Mouse (Mus musculus) liver, embryonic 15.5 days (tissue): ENCODE data around the gene Ap5s1. TPM values are rescaled to one million over a fixed set of nuclear protein-coding genes. Genes with fewer than 3 reads are reported as not detected.

ENCODE experiments used
- ATAC-seq: fragments of 200-750 bp; cut with Nextera tagmentation; 2 replicates; pipeline ENCODE4 v1.8.0; 2017; ENCODE audit warnings: moderate number of reproducible peaks, mild to moderate bottlenecking, moderate library complexity; ENCODE audit not compliant: insufficient read depth
- H3K27ac ChIP-seq: fragments of 300-500 bp; sonication (generic); replicated peaks from 2 replicates; pipeline ENCODE4 v1.5.1; 2015; ENCODE audit warnings: mild to moderate bottlenecking, inconsistent platforms
- H3K27me3 ChIP-seq: fragments of 300-500 bp; sonication (generic); 2 replicates; pipeline ENCODE4 v1.6.1; 2015; ENCODE audit warnings: mild to moderate bottlenecking, inconsistent platforms
- H3K36me3 ChIP-seq: fragments of 300-500 bp; sonication (generic); replicated peaks from 2 replicates; pipeline ENCODE4 v1.6.1; 2015; ENCODE audit warnings: moderate library complexity, mild to moderate bottlenecking, inconsistent platforms
- H3K4me1 ChIP-seq: fragments of 300-500 bp; sonication (generic); replicated peaks from 2 replicates; pipeline ENCODE4 v1.6.1; 2015; ENCODE audit warnings: inconsistent platforms
- H3K4me2 ChIP-seq: fragments of 300-500 bp; sonication (generic); 2 replicates; pipeline ENCODE4 v1.6.1; 2015; ENCODE audit warnings: moderate library complexity, mild to moderate bottlenecking, inconsistent platforms
- H3K4me3 ChIP-seq: fragments of 300-500 bp; sonication (generic); replicated peaks from 2 replicates; pipeline ENCODE4 v1.5.1; 2015; ENCODE audit warnings: mild to moderate bottlenecking, inconsistent platforms
- H3K9ac ChIP-seq: fragments of 300-500 bp; sonication (generic); 2 replicates; pipeline ENCODE4 v1.6.1; 2015; ENCODE audit warnings: moderate library complexity, mild to moderate bottlenecking, inconsistent platforms
- H3K9me3 ChIP-seq: fragments of 300-500 bp; sonication (generic); replicated peaks from 2 replicates; pipeline ENCODE4 v1.6.1; 2016; ENCODE audit warnings: inconsistent platforms
- WGBS: fragments of 180-500 bp; shearing (Covaris S2); methylation state at CpG from one replicate; pipeline ENCODE4 v1.1.7; 2015; ENCODE audit warnings: mixed read lengths; ENCODE audit not compliant: insufficient replicate concordance; 5-methylcytosine and 5-hydroxymethylcytosine counted together
- polyA plus RNA-seq: library from polyadenylated mRNA; unstranded; fragments of >200 nt; fragmentation: Nextera tagmentation; extraction: Ambion mirVana; gene quantifications from 2 replicates; pipeline ENCODE4 v1.2.1, GENCODE M21; 2015

The Ap5s1 gene
- polyA plus RNA-seq, 1 experiment from 2014 or later = 16.6 TPM

GRCm38 (mm10) chr2:131205521-131206182 lies 1.2 kb upstream of the Ap5s1 start:
- Histone ChIP-seq H3K9me3 (no peaks in the 10 kb centered on the region), H3K4me2 (peak overlapping the region; percentile 54), H3K36me3 (peaks cover 26% of the 10 kb centered on the region), H3K4me3 (peak overlapping the region; percentile 7; the same call in 1 of the 2 replicates), H3K27me3 (no peaks in the 10 kb centered on the region), H3K4me1 (peaks cover 84% of the 10 kb centered on the region), H3K9ac (peak overlapping the region; percentile 49), H3K27ac (peak overlapping the region; percentile 98)
- ATAC-seq = peak; percentile 71
- 19% methylated on average over 8 of the region's 8 CpGs for WGBS

GRCm38 (mm10) chr2:131208356-131208755 lies 1.5 kb downstream of the Ap5s1 start:
- ATAC-seq = no peak
- Histone ChIP-seq H3K9me3 (no peaks in the 10 kb centered on the region), H3K27me3 (no peaks in the 10 kb centered on the region), H3K9ac (no peak overlapping the region), H3K4me1 (peaks cover 92% of the 10 kb centered on the region), H3K27ac (peak overlapping the region; percentile 93), H3K36me3 (peaks cover 11% of the 10 kb centered on the region), H3K4me3 (no peak overlapping the region), H3K4me2 (no peak overlapping the region)
- 86% methylated on average over 2 of the region's 2 CpGs for WGBS

- H3K27ac ChIP-seq = peak overlapping the region; percentile 93
- H3K4me1 ChIP-seq = peaks cover 92% of the 10 kb centered on the region
- WGBS = 55% methylated on average over 4 of the region's 4 CpGs
- peak overlapping the region; percentile 87 for H3K4me2 ChIP-seq
- ATAC-seq = peak; percentile 3; the same call in 1 of the 2 replicates
- peak overlapping the region; percentile 79 for H3K9ac ChIP-seq
- H3K4me3 ChIP-seq = peak overlapping the region; percentile 71
- no peaks in the 10 kb centered on the region for H3K27me3 ChIP-seq
- H3K9me3 ChIP-seq = no peaks in the 10 kb centered on the region
- H3K36me3 ChIP-seq = peaks cover 16% of the 10 kb centered on the region
These were observed 2.4 kb downstream of the Ap5s1 start for GRCm38 (mm10) chr2:131209125-131209795.

- peak; percentile 80 for ATAC-seq
These were observed 3.3 kb downstream of the Ap5s1 start for GRCm38 (mm10) chr2:131209969-131210792.

GRCm38 (mm10) chr2:131211026-131211615 lies 4.2 kb downstream of the Ap5s1 start:
- 53% methylated on average over 9 of the region's 9 CpGs for WGBS
- Histone ChIP-seq H3K4me1 (peaks cover 92% of the 10 kb centered on the region), H3K36me3 (peaks cover 20% of the 10 kb centered on the region), H3K27me3 (no peaks in the 10 kb centered on the region), H3K9me3 (no peaks in the 10 kb centered on the region), H3K4me3 (peak overlapping the region; percentile 71), H3K9ac (peak overlapping the region; percentile 79), H3K27ac (peak overlapping the region; percentile 93), H3K4me2 (peak overlapping the region; percentile 87)
- ATAC-seq = no peak

More at GRCm38 (mm10) chr2:131209969-131210792, 3.3 kb downstream of the Ap5s1 start:
- WGBS = under 1% methylated on average over 50 of the region's 50 CpGs
- H3K4me1 ChIP-seq = peaks cover 92% of the 10 kb centered on the region
- H3K4me2 ChIP-seq = peak overlapping the region; percentile 87
- peak overlapping the region; percentile 71 for H3K4me3 ChIP-seq
- no peaks in the 10 kb centered on the region for H3K9me3 ChIP-seq
- H3K27me3 ChIP-seq = no peaks in the 10 kb centered on the region
- H3K9ac ChIP-seq = peak overlapping the region; percentile 79
- peaks cover 20% of the 10 kb centered on the region for H3K36me3 ChIP-seq
- H3K27ac ChIP-seq = peak overlapping the region; percentile 93

- peak overlapping the region; percentile 40 for H3K4me3 ChIP-seq
- peaks cover 74% of the 10 kb centered on the region for H3K4me1 ChIP-seq
- H3K9ac ChIP-seq = peak overlapping the region; percentile 70
- peak overlapping the region; percentile 96 for H3K27ac ChIP-seq
- H3K36me3 ChIP-seq = peaks cover 20% of the 10 kb centered on the region
- peak overlapping the region; percentile 68 for H3K4me2 ChIP-seq
- peak; percentile 72 for ATAC-seq
- H3K27me3 ChIP-seq = no peaks in the 10 kb centered on the region
- no peaks in the 10 kb centered on the region for H3K9me3 ChIP-seq
- 31% methylated on average over 7 of the region's 7 CpGs for WGBS
These were observed 6.9 kb downstream of the Ap5s1 start for GRCm38 (mm10) chr2:131213773-131214172.

GRCm38 (mm10) chr2:131215941-131216858 lies 9.3 kb downstream of the Ap5s1 start:
- no peak overlapping the region for H3K9ac ChIP-seq
- no peak overlapping the region for H3K4me3 ChIP-seq
- H3K4me2 ChIP-seq = no peak overlapping the region
- ATAC-seq = no peak
- 85% methylated on average over 7 of the region's 7 CpGs for WGBS
- H3K9me3 ChIP-seq = no peaks in the 10 kb centered on the region
- H3K4me1 ChIP-seq = peaks cover 68% of the 10 kb centered on the region
- peak overlapping the region; percentile 45 for H3K27ac ChIP-seq
- peaks cover 20% of the 10 kb centered on the region for H3K36me3 ChIP-seq
- H3K27me3 ChIP-seq = no peaks in the 10 kb centered on the region

GRCm38 (mm10) chr2:131220030-131220429 lies 13.2 kb downstream of the Ap5s1 start:
- 44% methylated on average over 4 of the region's 4 CpGs for whole genome bisulfite sequencing
- peaks cover 70% of the 10 kb centered on the region for H3K4me1 ChIP-seq
- no peak overlapping the region for H3K9ac ChIP-seq
- no peak overlapping the region for H3K4me3 ChIP-seq
- H3K9me3 ChIP-seq = no peaks in the 10 kb centered on the region
- no peak overlapping the region for H3K4me2 ChIP-seq
- ATAC-seq = no peak
- H3K36me3 ChIP-seq = no peaks in the 10 kb centered on the region
- no peaks in the 10 kb centered on the region for H3K27me3 ChIP-seq
- peak overlapping the region; percentile 31; the same call in 1 of the 2 replicates for H3K27ac ChIP-seq

- Histone ChIP-seq H3K9me3 (no peaks in the 10 kb centered on the region), H3K9ac (peak overlapping the region; percentile 37; the same call in 1 of the 2 replicates), H3K4me1 (peaks cover 74% of the 10 kb centered on the region), H3K4me3 (no peak overlapping the region), H3K27me3 (no peaks in the 10 kb centered on the region), H3K4me2 (peak overlapping the region; percentile 51; the same call in 1 of the 2 replicates), H3K27ac (peak overlapping the region; percentile 96), H3K36me3 (no peaks in the 10 kb centered on the region)
- no peak for ATAC-seq
- WGBS = 34% methylated on average over 3 of the region's 3 CpGs
These were observed 15.1 kb downstream of the Ap5s1 start for GRCm38 (mm10) chr2:131221853-131222515.
